Mouse (Mus musculus) 3T3-L1 (cell line): Measurements from ENCODE around the gene D17H6S53E.

Experiments
- DNase-seq: peaks from one replicate; pipeline ENCODE4 v3.0.0-alpha.2; 2015; ENCODE audit warnings: low read depth, low spot score

Gene D17H6S53E

GRCm38 (mm10) chr17:35126206-35126611 lies at the start of gene D17H6S53E:
TSS of gene D17H6S53E (plus strand) at chr17:35126373.
- DNase-seq: peak; percentile 69

- no peak for DNase-seq
Measured at GRCm38 (mm10) chr17:35076507-35077176, 49.5 kb upstream of the D17H6S53E start, which contains the start of gene Ly6g6e. TSS of gene Ly6g6e (plus strand) at chr17:35076902.

DNA sequence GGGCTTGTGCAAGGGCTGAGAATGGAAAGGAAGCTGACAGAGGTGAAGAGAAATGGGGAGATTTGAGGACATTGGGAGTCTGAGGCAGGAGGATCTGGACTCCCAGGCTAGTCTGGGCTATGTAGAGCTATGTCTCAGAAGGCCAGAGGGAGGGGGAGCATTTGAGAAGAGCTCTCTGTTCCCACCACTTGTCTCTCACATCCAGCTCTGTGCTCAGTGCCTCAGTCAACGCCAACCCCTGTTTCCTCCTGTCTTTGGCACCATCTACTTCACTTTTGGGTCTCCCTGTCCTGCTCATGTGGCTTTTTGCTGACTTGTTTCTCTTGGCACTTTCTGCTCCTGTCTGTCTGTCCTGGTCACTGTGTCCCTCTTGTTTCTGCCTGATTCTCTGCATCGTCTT lies 48.9 kb upstream of the D17H6S53E start:
- no peak for DNase-seq

DNA sequence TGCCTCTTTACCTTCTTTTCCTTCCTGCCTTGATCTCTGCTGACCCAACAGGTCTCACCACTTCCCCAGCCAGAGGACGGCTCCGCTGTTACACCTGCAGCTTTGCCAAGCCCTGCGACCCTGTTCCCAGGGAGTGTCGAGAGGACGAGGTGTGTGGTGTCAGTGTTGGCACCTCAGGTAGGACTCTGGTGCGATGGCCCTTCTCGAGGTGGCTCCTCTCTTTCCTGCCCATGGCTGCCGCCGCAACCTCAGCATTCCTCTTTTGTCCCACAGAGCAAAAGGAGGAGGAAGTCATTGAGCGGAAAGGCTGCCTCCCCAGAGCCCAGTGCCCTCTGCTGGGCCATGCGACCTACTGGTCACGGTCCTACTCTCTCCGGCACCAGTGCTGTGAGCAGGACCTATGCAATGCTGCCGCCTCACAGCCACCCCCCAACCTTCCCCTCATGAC lies 48.4 kb upstream of the D17H6S53E start, which contains the start of gene Ly6g6d:
Ly6g6d (minus strand) TSS at position 280 of the 448 bp plus-strand sequence.
- DNase-seq: no peak

- no peak for DNase-seq
Measured at GRCm38 (mm10) chr17:35079778-35080177, 46.4 kb upstream of the D17H6S53E start.

GRCm38 (mm10) chr17:35080248-35080647 lies 45.9 kb upstream of the D17H6S53E start:
- no peak for DNase-seq

DNA sequence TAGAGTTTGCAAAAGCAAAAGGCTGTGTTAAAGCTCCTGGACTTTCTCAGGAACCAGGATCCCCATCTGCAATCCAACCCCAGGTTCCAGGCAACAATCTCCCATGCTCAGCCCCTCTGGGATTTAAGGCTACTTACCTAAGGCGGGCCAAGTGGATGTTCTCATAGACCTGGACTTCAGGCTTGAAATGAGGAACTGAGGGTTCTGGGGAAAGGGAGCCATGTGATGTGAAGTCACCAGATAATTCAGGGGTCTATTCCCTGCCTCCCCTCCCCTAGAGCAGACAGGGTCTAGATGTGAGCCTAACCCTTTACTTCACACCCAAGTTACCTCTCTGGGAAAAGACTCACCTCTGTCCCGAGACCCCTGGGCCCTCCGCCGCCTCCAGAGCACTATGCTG lies 45.5 kb upstream of the D17H6S53E start:
- no peak for DNase-seq

- DNase-seq: no peak
Measured at GRCm38 (mm10) chr17:35082841-35083576, 43.2 kb upstream of the D17H6S53E start.

- DNase-seq: no peak
Measured at GRCm38 (mm10) chr17:35083929-35084497, 42.2 kb upstream of the D17H6S53E start.

DNA sequence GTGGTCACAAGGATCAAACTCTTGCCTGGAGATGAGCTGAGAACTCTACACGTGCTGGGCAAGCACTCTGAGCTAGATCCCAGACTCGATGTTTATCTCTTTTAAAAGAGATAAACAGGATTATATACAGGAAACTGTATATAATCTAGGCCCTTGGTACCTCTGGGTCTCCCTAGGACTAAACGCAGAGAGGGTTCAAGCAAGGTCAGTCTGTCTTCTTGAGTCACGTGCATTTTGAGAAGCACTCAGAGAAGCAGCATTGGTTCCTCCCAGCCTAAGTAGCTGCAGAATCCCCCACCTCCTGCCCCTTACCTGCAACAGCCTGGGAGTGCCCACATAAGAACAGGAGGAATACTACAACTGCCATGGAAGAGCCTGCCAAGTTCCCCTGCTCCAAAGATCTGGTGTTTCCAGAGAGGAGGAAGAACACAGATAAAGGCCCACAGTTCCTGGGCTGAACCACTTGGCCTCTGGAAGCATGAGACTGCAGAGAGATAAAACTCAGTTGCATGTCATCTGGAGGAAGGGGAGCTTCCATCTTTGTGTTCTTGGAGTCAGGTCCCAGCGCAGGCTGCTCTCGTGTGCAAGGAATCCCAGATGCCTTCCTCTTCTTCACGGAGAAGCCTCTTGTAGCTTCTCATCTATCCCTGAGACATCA lies 40.8 kb upstream of the D17H6S53E start, which contains the start of gene Ly6g6f:
Ly6g6f (minus strand) TSS at position 403 of the 658 bp plus-strand sequence.
- no peak for DNase-seq

GRCm38 (mm10) chr17:35088151-35088550 lies 38.0 kb upstream of the D17H6S53E start:
- DNase-seq: peak; percentile 65

- peak; percentile 92 for DNase-seq
Measured at GRCm38 (mm10) chr17:35088825-35089644, 37.1 kb upstream of the D17H6S53E start, which contains the start of gene Abhd16a. TSS of gene Abhd16a (plus strand) at chr17:35089263.

DNA sequence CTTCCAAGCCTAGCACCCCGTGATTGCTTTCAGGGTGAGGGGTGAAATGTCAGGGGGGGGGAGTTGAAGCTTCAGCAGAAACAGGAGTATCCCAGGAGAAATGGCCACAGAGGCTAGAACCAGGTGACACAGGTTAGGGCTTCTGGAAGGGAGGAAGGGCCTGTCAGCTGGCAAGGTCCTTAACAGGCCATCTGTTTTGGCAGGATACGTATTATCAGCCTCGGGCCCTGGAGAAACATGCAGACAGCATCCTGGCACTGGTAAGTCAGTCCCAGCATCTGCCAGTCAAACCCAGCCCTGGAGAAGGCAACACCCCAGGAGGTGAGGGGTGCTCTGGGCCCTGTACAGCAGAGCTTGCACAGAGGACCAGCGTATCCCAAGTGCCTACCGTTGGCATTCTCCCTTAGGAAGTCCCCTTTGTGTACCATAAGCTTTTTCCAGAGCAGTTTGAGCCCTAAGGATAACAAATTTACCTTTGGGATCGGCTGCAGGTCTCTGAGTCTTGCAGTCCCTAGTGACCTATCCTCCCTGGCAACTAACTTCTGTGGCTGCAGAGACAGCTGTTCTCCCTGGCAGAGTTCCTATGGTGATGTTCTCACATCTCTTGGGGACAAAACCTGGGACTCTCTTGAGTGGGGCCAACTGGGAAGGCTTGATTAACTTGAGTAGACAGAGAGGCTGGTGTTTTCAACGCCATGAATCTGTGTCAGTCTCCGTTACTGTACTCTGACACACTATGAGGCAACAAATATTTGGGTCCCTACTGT lies 35.8 kb upstream of the D17H6S53E start:
- peak; percentile 70 for DNase-seq

GRCm38 (mm10) chr17:35092403-35093198 lies 33.6 kb upstream of the D17H6S53E start:
- no peak for DNase-seq

- no peak for DNase-seq
Measured at GRCm38 (mm10) chr17:35094475-35095365, 31.5 kb upstream of the D17H6S53E start.

DNA sequence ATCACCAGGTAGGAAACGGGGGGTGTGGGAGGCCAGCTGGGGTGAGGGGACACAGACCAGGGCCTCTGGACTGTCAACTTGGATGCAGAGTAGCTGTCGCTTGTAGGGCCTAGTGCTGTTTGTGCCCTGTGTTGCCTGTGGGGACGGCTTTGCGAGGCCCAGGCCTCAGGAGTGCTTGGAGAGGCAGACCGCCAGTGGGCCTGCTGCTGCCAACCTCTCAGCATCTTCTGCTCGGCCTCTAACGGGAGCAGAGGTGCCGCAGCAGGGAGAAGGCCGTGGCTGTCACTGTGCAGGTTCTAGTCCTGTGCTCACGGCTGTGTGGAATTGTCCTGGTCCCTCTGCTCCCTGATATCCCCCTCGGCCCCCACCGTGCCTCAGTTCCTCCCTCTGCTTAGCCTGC lies 29.6 kb upstream of the D17H6S53E start:
- DNase-seq: no peak

GRCm38 (mm10) chr17:35097164-35097655 lies 29.0 kb upstream of the D17H6S53E start:
- DNase-seq: no peak

- DNase-seq: no peak
Measured at GRCm38 (mm10) chr17:35100196-35100765, 25.9 kb upstream of the D17H6S53E start.
